Mouse (Mus musculus): ENCODE results near the gene Cdk4. TPM values are rescaled to one million over a fixed set of nuclear protein-coding genes. Genes with fewer than 3 reads are reported as not detected.
"Not testable (repeated sequence)": the region's sequence is repeated elsewhere in the genome, so short reads cannot be mapped to it uniquely, and the experiment has no call there.

The Cdk4 gene
- total RNA-seq, 2 experiments from 2014 or later, result 29.7 to 38.9 TPM

GRCm38 (mm10) chr10:127072270-127072669, 8.9 kb downstream of the Cdk4 start:
- intact Hi-C loops (cut with DNase I), result not testable (repeated sequence)

GRCm38 (mm10) chr10:127072969-127073368, 9.6 kb downstream of the Cdk4 start:
- intact Hi-C loops (cut with DNase I); DNase-seq: not testable (repeated sequence)

More at GRCm38 (mm10) chr10:127072270-127072669, 8.9 kb downstream of the Cdk4 start:
- DNase-seq, result not testable (repeated sequence)

- intact Hi-C loops (cut with DNase I), result no loop called here
Observed at GRCm38 (mm10) chr10:127073981-127074380, 10.6 kb downstream of the Cdk4 start.

GRCm38 (mm10) chr10:127075080-127075479, 11.7 kb downstream of the Cdk4 start, which contains the start of gene Agap2:
TSS of gene Agap2 (plus strand) at chr10:127075284.
- DNase-seq, result no peak
- intact Hi-C loops (cut with DNase I), result no loop called here

More at GRCm38 (mm10) chr10:127073981-127074380, 10.6 kb downstream of the Cdk4 start:
- no peak for DNase-seq

GRCm38 (mm10) chr10:127075651-127076050, 12.3 kb downstream of the Cdk4 start:
- no peak for DNase-seq
- intact Hi-C loops (cut with DNase I), result no loop called here

- intact Hi-C loops (cut with DNase I), result no loop called here
- no peak for DNase-seq
Observed at GRCm38 (mm10) chr10:127076082-127076481, 12.7 kb downstream of the Cdk4 start.

- intact Hi-C loops (cut with DNase I), result no loop called here
- DNase-seq, result no peak
Observed at GRCm38 (mm10) chr10:127077515-127077914, 14.2 kb downstream of the Cdk4 start.

- intact Hi-C loops (cut with DNase I), result no loop called here
Observed at GRCm38 (mm10) chr10:127078001-127078676, 14.8 kb downstream of the Cdk4 start.

GRCm38 (mm10) chr10:127078677-127079575, 15.6 kb downstream of the Cdk4 start:
- DNase-seq, result no peak
- intact Hi-C loops (cut with DNase I), result no loop called here

More at GRCm38 (mm10) chr10:127078001-127078676, 14.8 kb downstream of the Cdk4 start:
- DNase-seq, result no peak

- DNase-seq, result no peak
- intact Hi-C loops (cut with DNase I), result no loop called here
Observed at GRCm38 (mm10) chr10:127079665-127080391, 16.5 kb downstream of the Cdk4 start.

GRCm38 (mm10) chr10:127080901-127081780, 17.8 kb downstream of the Cdk4 start:
- peak in 1 of 2 experiments; percentile 62 for DNase-seq
- intact Hi-C loops (cut with DNase I), result no loop called here

- intact Hi-C loops (cut with DNase I), result no loop called here
- DNase-seq, result no peak
Observed at GRCm38 (mm10) chr10:127081996-127082620, 18.8 kb downstream of the Cdk4 start.

GRCm38 (mm10) chr10:127083292-127083914, 20.1 kb downstream of the Cdk4 start:
- no peak for DNase-seq
- intact Hi-C loops (cut with DNase I), result no loop called here

GRCm38 (mm10) chr10:127083915-127084306, 20.6 kb downstream of the Cdk4 start:
- intact Hi-C loops (cut with DNase I), result no loop called here
- DNase-seq, result no peak

- intact Hi-C loops (cut with DNase I), result no loop called here
Observed at GRCm38 (mm10) chr10:127085052-127085451, 21.7 kb downstream of the Cdk4 start.

GRCm38 (mm10) chr10:127085633-127086032, 22.3 kb downstream of the Cdk4 start:
- DNase-seq, result no peak
- intact Hi-C loops (cut with DNase I), result no loop called here

More at GRCm38 (mm10) chr10:127085052-127085451, 21.7 kb downstream of the Cdk4 start:
- DNase-seq, result no peak

- intact Hi-C loops (cut with DNase I), result no loop called here
Observed at GRCm38 (mm10) chr10:127090560-127091411, 27.5 kb downstream of the Cdk4 start.

More at GRCm38 (mm10) chr10:127090560-127091411, 27.5 kb downstream of the Cdk4 start:
- peak in 1 of 2 experiments; percentile 21 for DNase-seq
